Mouse (Mus musculus): ENCODE results near the gene Olfr1240. TPM values are rescaled to one million over a fixed set of nuclear protein-coding genes. Genes with fewer than 3 reads are reported as not detected.

Olfr1240 gene
- not detected for total RNA-seq (2023)

DNA sequence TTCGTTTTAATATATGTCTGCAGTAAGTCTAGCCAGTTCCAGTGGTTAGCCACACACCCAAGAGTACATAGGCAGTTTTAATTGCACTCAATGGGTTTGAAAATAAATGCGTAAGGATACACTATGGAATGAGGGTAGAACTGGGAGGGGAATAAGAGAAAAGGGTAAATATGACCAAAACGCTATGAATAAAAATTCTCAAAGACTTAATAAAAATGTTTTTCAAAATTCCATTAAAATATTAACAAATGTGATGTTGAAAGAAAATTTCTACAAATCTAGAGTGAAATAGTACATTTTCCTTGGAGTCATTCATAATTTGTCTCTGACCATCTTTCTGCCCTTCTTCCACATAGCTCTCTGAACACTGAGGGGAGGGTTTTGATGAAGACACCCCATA lies at the start of gene Olfr1240:
Gene Olfr1240 (minus strand): TSS at position 101 of the 400 bp plus-strand sequence.

DNA sequence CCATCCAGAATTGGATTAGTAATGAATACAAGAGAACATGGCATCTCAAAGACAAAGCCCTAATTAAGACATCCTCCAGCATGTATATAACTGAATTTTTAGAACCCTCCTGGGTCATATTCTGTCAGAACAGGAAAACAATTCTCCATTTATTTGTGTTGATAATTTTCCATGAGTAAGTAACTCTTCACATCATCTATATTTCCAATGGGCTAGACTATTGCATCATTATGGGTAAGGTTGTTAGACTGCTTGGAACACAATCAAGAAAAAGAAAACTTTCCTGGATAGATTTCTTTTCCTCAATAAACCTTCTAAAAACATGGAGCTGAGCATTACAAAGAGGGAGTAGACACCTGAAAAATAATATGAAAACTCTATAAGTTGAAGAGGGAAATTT lies 44.2 kb upstream of the Olfr1240 start, which contains the start of gene Olfr1241:
Gene Olfr1241 (minus strand): TSS at position 101 of the 400 bp plus-strand sequence.

GRCm38 (mm10) chr2:89420307-89420706 lies 22.5 kb downstream of the Olfr1240 start, which contains the start of gene Olfr1239:
Olfr1239 (minus strand) TSS chr2:89420407.

DNA sequence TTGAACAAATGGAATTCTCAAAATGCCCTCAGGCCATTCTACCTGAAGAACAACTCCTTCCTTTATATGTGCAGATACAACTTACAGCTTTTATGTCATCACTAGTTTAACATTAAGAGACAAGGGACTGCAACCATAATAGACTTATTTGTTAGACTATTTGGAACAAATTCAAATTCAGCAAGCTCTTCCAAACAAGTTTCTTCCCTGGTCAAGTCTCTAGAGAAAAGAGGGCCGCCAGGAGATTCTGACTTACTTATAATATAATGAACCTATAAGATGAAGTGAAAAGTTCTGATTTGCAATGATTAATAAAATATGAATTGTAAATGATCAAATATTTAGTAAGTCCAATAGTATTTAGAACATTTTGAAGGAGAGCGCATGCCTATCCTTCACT lies 33.2 kb downstream of the Olfr1240 start, which contains the start of gene Olfr1238:
Gene Olfr1238 (minus strand): TSS at position 101 of the 400 bp plus-strand sequence.

Other genes with a start within 250 kb of the Olfr1240 start
- gene Olfr1226, start 243.0 kb downstream of the Olfr1240 start, total RNA-seq (2023): not detected
- gene Olfr1228, start 188.9 kb downstream of the Olfr1240 start, total RNA-seq (2023): not detected
- not detected for gene Olfr1229, start 155.0 kb downstream of the Olfr1240 start, total RNA-seq (2023)
- gene Olfr1230, start 145.7 kb downstream of the Olfr1240 start, total RNA-seq (2023): not detected
- not detected for gene Olfr1231, start 135.9 kb downstream of the Olfr1240 start, total RNA-seq (2023)
- gene Olfr1232, start 113.3 kb downstream of the Olfr1240 start, total RNA-seq (2023): not detected
- gene Olfr1233, start 100.6 kb downstream of the Olfr1240 start, total RNA-seq (2023): not detected
- not detected for gene Olfr1234, start 78.1 kb downstream of the Olfr1240 start, total RNA-seq (2023)
- gene Olfr1238, start 33.3 kb downstream of the Olfr1240 start, total RNA-seq (2023): not detected
- gene Olfr1239, start 22.6 kb downstream of the Olfr1240 start, total RNA-seq (2023): not detected
- not detected for gene Olfr1241, start 44.1 kb upstream of the Olfr1240 start, total RNA-seq (2023)
- gene Olfr1242, start 55.3 kb upstream of the Olfr1240 start, total RNA-seq (2023): not detected
- not detected for gene Olfr1243, start 88.5 kb upstream of the Olfr1240 start, total RNA-seq (2023)
- gene Olfr1245, start 135.4 kb upstream of the Olfr1240 start, total RNA-seq (2023): not detected
- not detected for gene Olfr1246, start 150.2 kb upstream of the Olfr1240 start, total RNA-seq (2023)
- gene Olfr1247, start 171.1 kb upstream of the Olfr1240 start, total RNA-seq (2023): under 1 TPM in 1 of 2 experiments, not detected in 1; 0.09 TPM
- gene Olfr1248, start 175.2 kb upstream of the Olfr1240 start, total RNA-seq (2023): not detected
- not detected for gene Olfr1249, start 192.0 kb upstream of the Olfr1240 start, total RNA-seq (2023)
- gene Olfr1250, start 218.5 kb upstream of the Olfr1240 start, total RNA-seq (2023): not detected
- not detected for gene Olfr1251, start 228.9 kb upstream of the Olfr1240 start, total RNA-seq (2023)

All from T-cell, adult 66 days (primary cell).